Mouse (Mus musculus) left cerebral cortex, postnatal 14 days (tissue): Measurements from ENCODE around the gene Micall1. TPM values are rescaled to one million over a fixed set of nuclear protein-coding genes. Genes with fewer than 3 reads are reported as not detected.

Experiments
- DNase-seq, 2 experiments: peaks; one replicate each; pipeline ENCODE4 v3.0.0; 2021 to 2022; ENCODE audit warnings: low spot score in 2 of 2, mixed read lengths in 1 of 2
- intact Hi-C: fragments of 180-260 bp; cut with DNase I; formaldehyde crosslinking; loops from one replicate; pipeline ENCODE4 v1.15.1; 2025
- total RNA-seq, 2 experiments: library from RNA; stranded (reverse); gene quantifications; 2 replicates each; pipeline ENCODE4 v1.2.3; 2021

Gene Micall1
- total RNA-seq, 2 experiments from 2014 or later, result 22.1 to 27.8 TPM

- DNase-seq, result peak; percentile 45 to 49
- intact Hi-C loops, result loop anchor here (10.0 kb wide), 1 partner anchor 52 kb away; the partner anchor contains the start of genes 1700088E04Rik and Polr2f
These were observed 15.4 kb upstream of the Micall1 start for GRCm38 (mm10) chr15:79093083-79093839.

- no peak for DNase-seq
- intact Hi-C loops, result loop anchor here (10.0 kb wide), 1 partner anchor 49 kb away; the partner anchor contains the start of genes 1700088E04Rik and Polr2f
These were observed 13.2 kb upstream of the Micall1 start for GRCm38 (mm10) chr15:79095483-79095882.

DNA sequence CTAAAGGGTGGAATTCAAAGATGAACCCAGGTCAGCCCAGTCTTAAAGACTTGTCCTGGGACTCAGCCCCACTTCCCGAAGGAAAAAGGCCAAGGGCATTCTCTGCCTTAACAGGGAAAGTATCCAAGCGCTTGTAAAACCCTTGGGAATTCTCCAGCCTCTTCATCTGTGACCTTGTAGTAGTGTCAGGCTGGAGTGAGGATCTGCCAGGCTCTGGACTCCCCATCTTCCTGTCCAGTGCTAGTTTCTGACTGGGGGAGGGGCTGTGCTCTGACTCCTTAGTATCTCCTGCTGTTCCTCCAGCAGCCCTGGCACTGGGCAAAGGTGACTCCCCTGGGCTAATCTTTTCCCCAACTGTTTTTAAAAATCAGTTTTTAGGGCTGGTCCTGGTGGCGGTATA is 12.1 kb upstream of the Micall1 start:
- intact Hi-C loops, result loop anchor here (10.0 kb wide), 1 partner anchor 48 kb away; the partner anchor contains the start of genes 1700088E04Rik and Polr2f
- DNase-seq, result no peak

GRCm38 (mm10) chr15:79097135-79097534 is 11.6 kb upstream of the Micall1 start:
- intact Hi-C loops, result loop anchor here (10.0 kb wide), 1 partner anchor 48 kb away; the partner anchor contains the start of genes 1700088E04Rik and Polr2f
- no peak for DNase-seq

DNA sequence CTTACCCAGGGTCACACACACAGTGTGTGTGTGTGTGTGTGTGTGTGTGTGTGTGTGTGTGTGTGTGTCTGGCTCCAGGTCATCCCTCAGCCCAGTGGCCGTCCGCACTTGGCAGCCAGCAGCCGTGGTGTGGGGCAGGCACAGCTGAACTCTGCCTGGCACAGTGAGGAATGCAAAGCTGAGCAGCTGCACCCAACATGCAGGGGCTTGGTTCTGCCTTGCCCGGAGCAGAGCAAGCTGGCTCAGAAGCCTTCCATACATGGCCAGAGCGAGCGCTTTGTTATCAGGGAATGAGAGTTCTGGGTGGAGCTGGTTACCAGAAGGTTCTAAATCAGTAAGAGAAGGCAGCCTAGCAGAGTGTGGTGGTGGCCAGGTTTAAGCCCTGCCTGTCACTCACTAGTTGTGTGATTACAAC is 11.1 kb upstream of the Micall1 start:
- DNase-seq, result peak; percentile 24 to 38
- intact Hi-C loops, result loop anchor here (10.0 kb wide), 1 partner anchor 47 kb away; the partner anchor contains the start of genes 1700088E04Rik and Polr2f

GRCm38 (mm10) chr15:79098220-79098619 is 10.5 kb upstream of the Micall1 start:
- DNase-seq, result no peak
- intact Hi-C loops, result loop anchor here (10.0 kb wide), 1 partner anchor 47 kb away; the partner anchor contains the start of genes 1700088E04Rik and Polr2f

GRCm38 (mm10) chr15:79098868-79099267 is 9.8 kb upstream of the Micall1 start:
- DNase-seq, result no peak
- intact Hi-C loops, result loop anchor here (10.0 kb wide), 1 partner anchor 46 kb away; the partner anchor contains the start of genes 1700088E04Rik and Polr2f

- DNase-seq, result no peak
- intact Hi-C loops, result loop anchor here (10.0 kb wide), 1 partner anchor 45 kb away; the partner anchor contains the start of genes 1700088E04Rik and Polr2f
These were observed 9.2 kb upstream of the Micall1 start for GRCm38 (mm10) chr15:79099456-79099855.

- intact Hi-C loops, result no loop called here
- DNase-seq, result no peak
These were observed 8.3 kb upstream of the Micall1 start for GRCm38 (mm10) chr15:79100391-79100790.

- intact Hi-C loops, result no loop called here
These were observed 7.2 kb upstream of the Micall1 start for GRCm38 (mm10) chr15:79101531-79101930.

DNA sequence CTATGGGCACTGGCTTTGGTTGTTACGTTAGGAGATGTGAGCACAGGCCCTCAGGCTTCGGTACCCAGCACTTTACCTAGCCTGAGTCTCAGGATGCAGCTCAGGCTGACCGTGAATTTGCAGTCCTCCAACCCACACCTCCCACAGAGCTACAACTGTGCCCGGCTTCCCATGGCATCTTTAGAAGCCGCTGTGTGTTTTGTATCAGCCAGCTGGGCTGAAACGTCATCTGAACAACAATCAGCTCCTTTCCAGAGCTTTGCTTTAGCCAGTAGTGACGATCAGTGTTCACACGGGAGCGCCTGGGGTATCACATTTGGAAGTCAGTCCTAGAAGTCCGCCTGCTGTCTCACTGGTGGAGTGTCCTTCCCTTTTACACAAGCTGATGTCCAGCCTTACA is 5.4 kb upstream of the Micall1 start:
- intact Hi-C loops, result no loop called here
- no peak for DNase-seq

More at GRCm38 (mm10) chr15:79101531-79101930, 7.2 kb upstream of the Micall1 start:
- no peak for DNase-seq

DNA sequence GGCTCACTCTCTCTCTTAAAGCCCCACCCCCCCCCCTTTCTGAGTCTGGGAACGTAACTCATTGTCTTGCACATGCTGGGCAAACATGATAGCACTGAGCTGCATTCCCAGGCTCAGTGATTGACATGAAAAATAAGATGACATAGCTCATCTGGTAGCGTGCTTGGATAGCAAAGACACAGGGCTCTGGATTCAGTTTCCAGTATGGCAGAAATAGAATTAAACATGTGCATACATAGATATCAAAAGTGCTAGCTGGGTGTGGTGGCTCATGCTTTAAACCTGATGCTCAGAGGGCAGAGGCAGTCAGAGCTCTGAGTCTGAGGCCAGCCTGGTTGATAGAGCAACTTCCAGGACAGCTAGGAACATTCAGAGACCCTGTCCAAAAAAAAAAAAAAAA is 2.9 kb upstream of the Micall1 start:
- intact Hi-C loops, result no loop called here
- no peak for DNase-seq

DNA sequence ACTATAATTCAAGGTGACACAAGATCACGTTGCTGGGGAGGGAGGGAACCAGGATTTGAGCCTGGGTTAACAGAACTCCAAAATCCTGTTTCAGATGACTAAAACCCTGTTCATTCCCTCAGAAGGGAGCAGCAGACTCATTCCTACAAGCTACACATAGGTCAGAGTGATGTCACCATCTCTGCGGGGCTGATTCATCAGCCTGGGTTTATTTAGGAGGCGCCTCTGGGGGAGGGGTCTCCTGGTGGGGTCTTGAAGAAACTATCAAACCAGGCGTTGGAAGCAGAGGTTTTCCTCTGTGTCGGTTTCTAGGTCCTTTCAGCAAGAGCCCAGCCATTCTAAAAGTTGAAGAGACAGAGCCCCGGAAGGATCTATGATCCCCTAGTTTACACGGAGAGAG is 732 bp upstream of the Micall1 start:
- intact Hi-C loops, result no loop called here
- DNase-seq, result no peak

GRCm38 (mm10) chr15:79109321-79109934 is 730 bp downstream of the Micall1 start:
- intact Hi-C loops, result no loop called here
- no peak for DNase-seq

DNA sequence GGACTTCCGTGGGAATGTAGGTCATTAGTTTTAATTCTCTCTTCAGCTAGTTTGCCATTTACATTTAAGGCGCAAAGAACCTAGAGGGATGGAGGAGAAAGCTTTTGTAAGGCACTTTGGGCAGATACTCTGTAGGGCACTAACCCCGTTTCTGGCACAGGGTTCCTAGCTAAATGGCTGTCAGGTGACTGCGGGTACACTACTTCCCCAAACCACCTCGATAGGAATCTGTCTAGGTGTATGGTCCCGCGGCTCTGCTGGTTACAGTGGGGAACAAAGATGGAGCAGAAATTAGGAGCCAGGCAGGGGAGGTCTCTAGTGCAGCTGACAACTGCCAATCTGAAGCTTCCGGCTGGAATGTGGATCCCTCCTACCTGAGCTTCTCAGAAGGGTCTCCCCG is 1.3 kb downstream of the Micall1 start:
- no peak for DNase-seq
- intact Hi-C loops, result no loop called here

- no peak for DNase-seq
- intact Hi-C loops, result no loop called here
These were observed 1.8 kb downstream of the Micall1 start for GRCm38 (mm10) chr15:79110528-79110927.

DNA sequence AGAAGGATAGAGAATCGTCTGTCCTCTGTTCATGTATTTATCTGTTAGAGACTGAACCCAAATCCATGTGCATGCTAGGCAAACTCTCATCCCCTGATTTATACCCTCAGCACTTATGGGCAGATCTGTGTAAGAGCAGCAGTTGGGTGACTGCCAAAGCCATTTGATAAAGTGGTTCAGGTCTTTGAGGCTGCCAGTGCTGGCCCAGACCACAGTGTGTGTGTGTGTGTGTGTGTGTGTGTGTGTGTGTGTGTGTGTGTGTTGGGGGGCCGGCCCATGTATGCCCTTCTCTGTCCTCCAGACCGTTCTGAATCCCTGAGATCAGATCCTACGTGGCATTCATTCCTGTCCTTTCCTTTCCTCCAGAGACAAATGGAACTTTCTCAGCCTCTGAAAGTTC is 3.1 kb downstream of the Micall1 start:
- intact Hi-C loops, result no loop called here
- no peak for DNase-seq

GRCm38 (mm10) chr15:79115276-79115675 is 6.6 kb downstream of the Micall1 start:
- DNase-seq, result no peak
- intact Hi-C loops, result no loop called here

DNA sequence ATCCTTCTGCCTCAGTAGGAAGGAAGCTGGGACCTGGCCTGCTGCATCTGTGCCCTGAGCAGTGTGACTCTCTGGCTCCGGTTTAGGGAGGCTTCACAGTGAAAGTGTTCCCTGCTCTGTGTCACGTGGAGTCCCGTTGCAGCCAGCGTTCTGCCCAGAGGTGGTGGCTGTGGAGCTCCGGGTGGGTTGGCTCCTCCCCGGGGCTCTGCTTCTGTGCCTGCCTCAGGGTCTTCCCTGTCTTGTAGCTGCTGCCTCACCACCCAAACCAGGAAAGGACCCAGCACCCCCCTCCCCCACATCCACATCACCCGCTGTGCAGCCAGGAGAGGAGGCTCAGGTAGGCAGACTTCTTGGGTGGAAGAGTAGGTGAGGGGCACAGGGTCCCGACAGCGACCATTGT is 10.8 kb downstream of the Micall1 start:
- DNase-seq, result no peak
- intact Hi-C loops, result no loop called here

DNA sequence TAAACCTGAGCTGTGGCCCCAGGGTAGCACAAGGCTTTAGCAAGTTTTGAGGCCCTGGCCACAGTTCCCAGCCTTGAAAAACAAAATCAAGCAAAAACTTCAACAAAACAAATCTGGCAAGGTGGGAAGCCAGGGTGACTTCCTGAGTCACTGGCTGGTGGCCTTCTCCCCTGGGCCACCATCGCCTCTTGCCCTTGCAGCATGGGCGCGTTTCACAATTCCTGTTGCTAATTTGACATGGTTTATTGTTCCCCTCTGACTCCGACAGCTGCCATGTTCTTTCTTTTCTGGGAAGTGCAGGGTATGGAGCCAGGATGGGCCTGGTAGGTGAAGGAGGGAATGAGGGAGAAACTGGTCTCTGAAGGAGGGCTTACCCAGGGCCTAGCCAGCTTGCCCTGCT is 13.4 kb downstream of the Micall1 start:
- no peak for DNase-seq
- intact Hi-C loops, result no loop called here
